ENCODE assay signal across 26 mouse cellular contexts in the genomic region with DNA sequence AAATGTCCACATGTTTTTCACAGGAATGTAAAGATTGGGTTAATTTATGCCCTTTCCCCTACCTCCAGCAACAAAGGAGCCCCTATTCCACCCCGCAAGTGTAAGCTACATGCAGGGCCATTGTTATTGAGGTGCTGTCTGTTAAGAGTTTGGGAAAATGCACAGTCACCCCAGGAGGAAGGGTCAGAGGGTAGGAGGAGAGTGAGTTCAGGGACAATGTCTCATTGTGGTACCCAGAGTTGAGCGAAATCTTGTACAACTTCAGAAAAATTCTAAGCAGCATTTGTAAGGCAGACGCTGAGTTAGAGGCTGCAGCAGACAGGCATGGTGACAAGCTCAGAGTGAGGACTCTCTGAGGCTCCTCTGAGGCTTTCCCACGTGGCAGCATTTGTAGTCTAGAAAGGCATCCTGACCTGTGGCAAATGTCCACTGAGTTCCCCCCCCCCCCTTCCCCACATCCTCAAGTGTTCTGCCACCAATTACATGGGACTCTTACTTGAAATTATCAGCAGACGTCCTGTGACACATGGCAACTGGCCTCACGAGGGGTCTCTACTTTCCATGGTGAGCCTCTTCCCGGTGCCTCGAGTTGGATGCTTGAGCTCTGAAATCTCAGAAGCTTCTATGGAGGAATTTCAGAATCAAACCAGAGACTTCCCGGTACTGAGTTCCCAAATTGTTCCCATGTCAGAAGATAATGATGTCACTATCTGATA. TPM values are rescaled to one million over a fixed set of nuclear protein-coding genes. Genes with fewer than 3 reads are reported as not detected.
DNase-seq lines count a peak whose midpoint lies in the region; ATAC-seq and TF ChIP-seq lines count a peak whose summit lies in the region.
"Had no signal": no experiment of that assay in that cellular context is flagged by ENCODE, and none has a peak within 500 bp of the region (broad histone marks: within the 10 kb centered on the region; RNA-seq: fewer than 3 reads in every experiment).

No protein-coding gene starts in this region.

- WGBS in hindbrain, embryonic 12.5 days = 19% methylated on average over 9 of the region's 9 CpGs
- WGBS in hindbrain, postnatal 0 days = 36% methylated on average over 9 of the region's 9 CpGs
- WGBS in limb, embryonic 10.5 days = 47% methylated on average over 9 of the region's 9 CpGs

- no peaks in the 10 kb centered on the region for H3K36me3 ChIP-seq in hindbrain, embryonic 12.5 days
- H3K36me3 ChIP-seq in hindbrain, postnatal 0 days (ENCODE audit: insufficient read depth, low read length) = no peaks in the 10 kb centered on the region
- H3K36me3 ChIP-seq in limb, embryonic 10.5 days = no peaks in the 10 kb centered on the region
- H3K36me3 ChIP-seq: heart, embryonic 15.5 days; intestine, embryonic 15.5 days; liver, embryonic 13.5 days had no signal

- H3K9me3 ChIP-seq in hindbrain, embryonic 12.5 days (replicated peaks) = peaks cover 9% of the 10 kb centered on the region
- peaks cover 7% of the 10 kb centered on the region; the same call in 1 of the 2 replicates for H3K9me3 ChIP-seq in hindbrain, postnatal 0 days (ENCODE audit: low read length)
- H3K9me3 ChIP-seq in limb, embryonic 10.5 days (replicated peaks) = peaks cover 2% of the 10 kb centered on the region; the same call in 1 of the 2 replicates
- H3K9me3 ChIP-seq: intestine, embryonic 15.5 days; liver, embryonic 13.5 days had no signal

- H3K4me2 ChIP-seq in hindbrain, embryonic 12.5 days (replicated peaks) = no peak overlapping the region
- no peak overlapping the region for H3K4me2 ChIP-seq in hindbrain, postnatal 0 days (ENCODE audit: low read depth, low read length)
- H3K4me2 ChIP-seq: heart, embryonic 15.5 days; intestine, embryonic 15.5 days; liver, embryonic 13.5 days had no signal

- TF ChIP-seq CTCF in hindbrain, postnatal 0 days (IDR thresholded peaks at IDR 0.05; ENCODE audit: low read depth) = no peak
- no peak for TF ChIP-seq CTCF in left cerebral cortex, adult 2 months (IDR thresholded peaks at IDR 0.05)

- no peak overlapping the region for H3K27ac ChIP-seq in hindbrain, embryonic 12.5 days
- H3K27ac ChIP-seq in hindbrain, postnatal 0 days = no peak overlapping the region
- H3K27ac ChIP-seq in limb, embryonic 10.5 days = peak overlapping the region; percentile 56
- H3K27ac ChIP-seq in left cerebral cortex, adult 2 months = no peak overlapping the region
- H3K27ac ChIP-seq: heart, embryonic 15.5 days; intestine, embryonic 15.5 days; liver, embryonic 13.5 days had no signal

- ATAC-seq in hindbrain, embryonic 12.5 days (ENCODE audit: low FRiP score) = peak; percentile 70
- no peak for ATAC-seq in hindbrain, postnatal 0 days
- ATAC-seq: forebrain, embryonic 16.5 days; intestine, embryonic 15.5 days; midbrain, embryonic 16.5 days had no signal

- no peaks in the 10 kb centered on the region for H3K27me3 ChIP-seq in hindbrain, embryonic 12.5 days
- no peaks in the 10 kb centered on the region for H3K27me3 ChIP-seq in hindbrain, postnatal 0 days (ENCODE audit: insufficient read depth, low read length)
- no peaks in the 10 kb centered on the region; the same call in 1 of the 2 replicates for H3K27me3 ChIP-seq in limb, embryonic 10.5 days (ENCODE audit: low read depth, poor library complexity, severe bottlenecking)
- H3K27me3 ChIP-seq: heart, embryonic 15.5 days; intestine, embryonic 15.5 days; liver, embryonic 13.5 days had no signal

- H3K9ac ChIP-seq in hindbrain, embryonic 12.5 days = no peak overlapping the region
- H3K9ac ChIP-seq in hindbrain, postnatal 0 days (replicated peaks; ENCODE audit: low read length) = no peak overlapping the region
- H3K9ac ChIP-seq: heart, embryonic 15.5 days; intestine, embryonic 15.5 days; liver, embryonic 13.5 days had no signal

- H3K4me1 ChIP-seq in hindbrain, embryonic 12.5 days = peaks cover 18% of the 10 kb centered on the region
- no peaks in the 10 kb centered on the region for H3K4me1 ChIP-seq in hindbrain, postnatal 0 days (ENCODE audit: insufficient read depth, low read length)
- H3K4me1 ChIP-seq in limb, embryonic 10.5 days = peaks cover 28% of the 10 kb centered on the region
- H3K4me1 ChIP-seq: heart, embryonic 15.5 days; intestine, embryonic 15.5 days; liver, embryonic 13.5 days had no signal

- no peak for DNase-seq in hindbrain, postnatal 0 days (ENCODE audit: low spot score)
- DNase-seq in embryo, embryonic 10 days (ENCODE audit: low spot score) = peak; percentile 69
- DNase-seq in embryo, embryonic 9.5 days (ENCODE audit: extremely low spot score) = peak; percentile 47
- no peak for DNase-seq in limb, embryonic 10.5 days (ENCODE audit: low spot score)
- no peak for DNase-seq in left cerebral cortex, adult 2 months (ENCODE audit: extremely low spot score in 1 of 2, low spot score in 2 of 2)
- no peak for DNase-seq in kidney, postnatal 14 days
- no peak for DNase-seq in right cerebral cortex, postnatal 4 days
- DNase-seq: adrenal gland, postnatal 10 days; B cell, adult 2 months; cerebellum, adult 8-10 months; cerebellum, postnatal 36 days; heart, postnatal 36 days; kidney, adult 8-10 months; kidney, postnatal 25 days; layer of hippocampus, postnatal 36 days; liver, embryonic 13.5 days; lung, adult 2 months; lung, postnatal 14 days; right cerebral cortex, postnatal 14 days; thymus, postnatal 14 days had no signal

- intact Hi-C loops in left cerebral cortex, adult 2 months (cut with DNase I) = no loop called here

- no peak overlapping the region for H3K4me3 ChIP-seq in hindbrain, embryonic 12.5 days
- H3K4me3 ChIP-seq in hindbrain, postnatal 0 days (ENCODE audit: low read length) = no peak overlapping the region
- H3K4me3 ChIP-seq in limb, embryonic 10.5 days = no peak overlapping the region
- no peak overlapping the region for H3K4me3 ChIP-seq in left cerebral cortex, adult 2 months
- H3K4me3 ChIP-seq: heart, embryonic 15.5 days; intestine, embryonic 15.5 days; liver, embryonic 13.5 days; myocyte had no signal

RNA-seq across cellular contexts. Expression of a gene that starts 57.8 kb away (rescaled TPM):
- 168 and 182 TPM in 2 replicates for polyA plus RNA-seq in hindbrain, embryonic 12.5 days (2016; fragmentation: Nextera tagmentation; extraction: Ambion mirVana)
- 97.2 and 117 TPM in 2 replicates for total RNA-seq in hindbrain, postnatal 0 days (2014; rRNA removed)
- 167 and 170 TPM in 2 replicates for polyA plus RNA-seq in hindbrain, postnatal 0 days (2015; fragmentation: Nextera tagmentation; extraction: Ambion mirVana)
- 206 and 213 TPM in 2 replicates for polyA plus RNA-seq in limb, embryonic 10.5 days (2016; fragmentation: Nextera tagmentation; extraction: Ambion mirVana)
- total RNA-seq in left cerebral cortex, adult 2 months (2021) = 100 to 1,000 TPM; 108 to 132 TPM

Comparison
In these comparisons a context has a peak if more than half of its experiments do, and no peak if none do; other contexts are left out.
1. DNase-seq: peak in embryo, embryonic 10 days (single experiment) and embryo, embryonic 9.5 days (single experiment); none in hindbrain, postnatal 0 days (single experiment), limb, embryonic 10.5 days (single experiment), left cerebral cortex, adult 2 months (0 of 2), kidney, postnatal 14 days (single experiment) and right cerebral cortex, postnatal 4 days (single experiment).